Mouse (Mus musculus) A20 (cell line): ENCODE results near the gene Ldlr.

ENCODE experiments used
- DNase-seq: peaks from one replicate; pipeline ENCODE4 v3.0.0-alpha.2; 2011; ENCODE audit warnings: low read depth, low spot score

The Ldlr gene

GRCm38 (mm10) chr9:21725224-21726121 is 2.2 kb downstream of the Ldlr start:
- no peak for DNase-seq

GRCm38 (mm10) chr9:21726218-21726975 is 3.1 kb downstream of the Ldlr start:
- DNase-seq = no peak

DNA sequence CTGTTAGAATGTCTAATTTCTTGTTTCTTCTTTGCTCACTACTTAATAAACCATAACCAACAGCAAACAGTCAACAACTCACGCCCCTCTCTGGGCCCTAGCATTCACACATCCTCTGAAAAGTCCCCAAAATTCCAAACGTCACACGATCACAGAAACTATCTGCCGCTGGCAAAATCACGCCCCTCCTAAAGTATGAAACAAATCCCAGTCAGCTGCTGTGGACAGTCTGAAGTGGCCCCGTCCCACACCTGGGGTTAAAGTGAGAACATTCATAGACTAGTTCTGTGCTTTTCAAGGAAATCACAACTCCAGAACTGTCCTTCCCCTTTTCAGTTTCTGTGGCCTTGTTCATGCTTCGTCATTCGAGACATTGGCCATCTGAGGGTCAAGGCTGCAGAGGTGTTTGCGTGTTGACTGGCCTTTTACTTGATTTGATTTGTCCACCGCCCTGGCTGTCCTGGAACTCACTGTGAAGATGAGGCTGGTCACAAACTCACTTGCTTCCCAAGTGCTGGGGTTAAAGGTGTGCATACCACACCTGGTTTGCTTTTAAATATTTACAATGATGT is 5.1 kb downstream of the Ldlr start:
- peak; percentile 20 for DNase-seq

GRCm38 (mm10) chr9:21729264-21729663 is 6.0 kb downstream of the Ldlr start:
- no peak for DNase-seq

DNA sequence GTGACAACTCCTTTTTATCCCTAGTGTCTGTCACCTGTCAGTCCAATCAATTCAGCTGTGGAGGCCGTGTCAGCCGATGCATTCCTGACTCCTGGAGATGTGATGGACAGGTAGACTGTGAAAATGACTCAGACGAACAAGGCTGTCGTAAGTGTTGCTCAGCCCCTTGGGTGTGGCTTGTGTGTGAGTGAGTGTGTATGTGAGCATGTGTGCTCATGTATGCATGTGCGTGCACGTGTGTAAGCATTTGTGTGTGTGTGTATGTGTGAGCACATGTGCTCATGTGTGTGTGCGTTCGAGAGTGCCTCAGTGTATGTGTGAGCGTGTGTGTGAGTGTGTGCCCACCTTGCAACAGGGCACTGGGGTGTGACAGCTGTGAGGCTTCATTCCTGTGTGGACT is 9.0 kb downstream of the Ldlr start:
- DNase-seq = no peak

GRCm38 (mm10) chr9:21733446-21733845 is 10.2 kb downstream of the Ldlr start:
- no peak for DNase-seq

DNA sequence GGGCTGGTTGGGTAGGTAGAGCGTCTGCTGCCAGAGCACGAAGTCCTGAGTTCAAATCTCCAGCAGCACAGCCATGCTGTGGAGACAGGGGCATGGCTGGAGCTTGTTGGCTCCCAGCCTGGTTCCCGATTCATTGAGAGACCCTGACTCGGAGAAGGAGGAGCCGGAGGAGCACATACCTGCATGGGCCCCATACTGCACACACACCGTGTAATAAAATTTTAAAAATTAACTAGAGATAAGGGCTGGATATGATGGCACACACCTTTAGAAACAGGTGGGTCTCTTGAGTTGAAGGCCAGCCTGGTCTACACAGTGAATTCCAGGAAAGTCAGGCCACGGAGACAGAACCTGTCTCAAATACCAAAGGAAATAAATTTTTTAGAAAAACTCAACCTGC is 10.7 kb downstream of the Ldlr start:
- no peak for DNase-seq

GRCm38 (mm10) chr9:21735126-21735525 is 11.8 kb downstream of the Ldlr start:
- no peak for DNase-seq

DNA sequence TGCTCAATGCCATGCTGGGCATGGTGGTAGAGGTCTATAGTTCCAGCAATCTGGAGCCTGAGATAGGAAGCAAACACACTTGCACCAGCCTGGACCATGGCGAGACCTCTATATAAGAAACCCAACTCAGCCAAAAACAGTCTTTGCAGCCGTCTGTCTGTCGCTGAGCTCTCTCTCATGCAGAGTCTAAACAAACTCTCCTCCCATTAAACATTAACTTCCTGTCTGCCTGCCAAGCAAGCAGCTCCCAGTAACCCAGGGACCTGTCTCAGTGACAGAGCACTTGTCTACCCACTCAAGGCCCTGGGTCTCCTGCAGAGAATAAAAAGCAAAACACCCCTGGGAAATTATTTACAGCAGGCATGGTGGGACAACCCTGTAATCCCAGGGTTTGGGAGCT is 13.3 kb downstream of the Ldlr start:
- DNase-seq = no peak

DNA sequence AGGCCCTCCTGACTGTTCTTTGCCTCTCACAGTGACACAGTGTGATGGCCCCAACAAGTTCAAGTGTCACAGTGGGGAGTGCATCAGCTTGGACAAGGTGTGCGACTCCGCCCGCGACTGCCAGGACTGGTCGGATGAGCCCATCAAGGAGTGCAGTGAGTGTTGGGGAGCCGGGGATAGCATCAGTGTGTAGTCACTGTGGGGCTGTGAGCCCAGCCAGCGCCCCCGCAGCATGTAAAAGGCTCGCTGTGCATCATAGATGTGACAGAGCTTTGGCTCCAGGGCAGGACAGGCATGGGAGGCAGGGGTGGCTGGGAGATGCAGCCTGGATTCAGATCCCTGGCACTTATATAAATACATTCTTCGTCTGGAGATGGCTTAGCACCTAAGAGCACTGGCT is 13.9 kb downstream of the Ldlr start:
- no peak for DNase-seq

GRCm38 (mm10) chr9:21738776-21739175 is 15.5 kb downstream of the Ldlr start:
- no peak for DNase-seq

DNA sequence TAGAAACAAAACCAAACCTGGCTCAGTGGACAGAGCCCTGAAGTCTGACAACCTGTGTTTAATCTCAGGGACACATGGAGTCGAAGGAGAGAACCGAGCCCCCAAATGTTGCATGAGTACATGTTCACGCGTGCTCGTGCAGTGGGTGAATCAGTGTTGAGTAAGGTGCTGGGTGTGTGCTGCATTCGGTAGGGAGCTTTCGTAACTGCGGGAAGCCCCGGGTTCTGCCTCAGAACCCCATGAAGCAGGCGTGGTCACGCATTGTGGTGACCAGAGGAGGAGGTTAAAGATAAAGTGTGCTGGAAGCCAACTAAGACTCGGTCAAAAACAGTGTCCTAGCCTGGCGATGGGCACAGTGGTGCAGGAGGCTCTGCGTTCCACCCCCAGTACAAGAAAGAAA is 17.1 kb downstream of the Ldlr start:
- DNase-seq = no peak

- no peak for DNase-seq
Observed at GRCm38 (mm10) chr9:21741514-21741913, 18.2 kb downstream of the Ldlr start.

- DNase-seq = no peak
Observed at GRCm38 (mm10) chr9:21747238-21747774, 24.0 kb downstream of the Ldlr start.

DNA sequence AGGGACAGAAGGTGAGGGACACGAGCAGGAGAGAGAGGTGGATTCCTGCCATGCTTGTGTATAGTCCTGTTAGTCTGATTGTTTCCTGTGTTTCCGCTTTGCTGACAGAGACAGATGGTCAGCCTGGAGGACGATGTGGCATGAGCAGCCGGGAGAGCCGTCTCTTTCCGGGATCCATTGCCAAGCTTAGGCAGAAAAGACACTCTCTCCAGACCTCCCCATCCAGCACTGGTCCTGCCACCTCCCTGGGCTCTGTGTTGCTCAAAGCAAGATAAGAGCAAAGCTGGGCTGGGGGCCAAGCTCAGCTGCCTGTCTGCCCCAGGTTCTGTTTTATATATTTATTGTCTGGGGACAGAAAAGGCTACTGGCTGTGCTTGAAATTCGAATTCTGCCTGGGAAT is 24.8 kb downstream of the Ldlr start:
- no peak for DNase-seq

GRCm38 (mm10) chr9:21748491-21748890 is 25.2 kb downstream of the Ldlr start:
- DNase-seq = no peak

DNA sequence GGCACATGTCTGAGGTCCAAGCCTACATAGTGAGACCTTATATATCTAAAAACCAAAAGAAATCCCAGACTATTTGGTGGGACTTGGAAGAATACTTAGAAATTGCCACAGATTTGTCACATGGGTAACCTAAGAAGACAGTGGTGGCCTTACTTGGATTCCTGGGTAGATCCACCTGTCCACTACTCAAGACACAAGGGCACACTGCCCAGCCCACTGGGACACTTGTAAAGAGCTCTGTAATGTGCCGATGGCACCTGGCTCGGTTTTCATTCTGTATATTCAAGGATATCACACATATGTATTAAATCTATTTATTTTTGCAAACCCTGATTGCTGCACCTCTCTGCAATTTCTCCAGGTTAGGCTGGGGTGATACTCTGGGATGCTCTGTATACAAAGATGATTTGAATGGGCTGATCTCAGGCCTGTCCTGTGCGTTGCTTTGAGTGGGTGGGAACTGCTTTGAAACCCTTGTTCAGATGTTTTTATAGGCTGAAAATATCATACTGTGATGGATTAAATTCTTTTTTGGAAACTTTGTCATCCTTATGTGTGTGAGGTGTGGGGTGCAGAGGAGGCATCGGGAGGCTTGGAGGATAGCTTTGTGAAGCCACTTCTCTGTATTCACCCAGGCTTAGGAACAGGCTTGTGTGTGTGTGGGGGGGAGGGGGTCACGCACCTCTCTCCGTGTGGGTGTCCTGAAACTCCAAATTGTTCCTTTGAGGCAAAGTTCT is 26.3 kb downstream of the Ldlr start:
- no peak for DNase-seq

GRCm38 (mm10) chr9:21750370-21750769 is 27.1 kb downstream of the Ldlr start:
- no peak for DNase-seq

DNA sequence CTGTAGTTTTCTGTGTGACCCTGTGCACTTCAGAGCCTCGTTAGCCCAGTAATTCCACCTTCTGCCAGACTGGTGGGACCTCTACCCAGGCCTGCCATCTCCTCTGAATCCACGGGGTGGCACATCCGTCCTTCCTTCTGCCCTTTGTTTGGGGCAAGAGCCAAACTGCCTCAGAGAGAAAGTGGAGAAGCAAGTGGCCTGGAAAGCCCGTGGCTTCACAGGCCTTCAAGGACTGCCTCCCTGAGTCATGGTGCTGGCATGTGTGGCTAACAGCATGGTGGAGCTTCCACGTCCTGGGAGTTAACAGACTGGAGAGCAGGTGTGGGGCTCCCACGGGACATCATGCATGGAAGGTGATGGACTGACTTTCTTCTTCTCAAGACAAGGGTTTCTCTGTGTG is 28.1 kb downstream of the Ldlr start:
- no peak for DNase-seq

DNA sequence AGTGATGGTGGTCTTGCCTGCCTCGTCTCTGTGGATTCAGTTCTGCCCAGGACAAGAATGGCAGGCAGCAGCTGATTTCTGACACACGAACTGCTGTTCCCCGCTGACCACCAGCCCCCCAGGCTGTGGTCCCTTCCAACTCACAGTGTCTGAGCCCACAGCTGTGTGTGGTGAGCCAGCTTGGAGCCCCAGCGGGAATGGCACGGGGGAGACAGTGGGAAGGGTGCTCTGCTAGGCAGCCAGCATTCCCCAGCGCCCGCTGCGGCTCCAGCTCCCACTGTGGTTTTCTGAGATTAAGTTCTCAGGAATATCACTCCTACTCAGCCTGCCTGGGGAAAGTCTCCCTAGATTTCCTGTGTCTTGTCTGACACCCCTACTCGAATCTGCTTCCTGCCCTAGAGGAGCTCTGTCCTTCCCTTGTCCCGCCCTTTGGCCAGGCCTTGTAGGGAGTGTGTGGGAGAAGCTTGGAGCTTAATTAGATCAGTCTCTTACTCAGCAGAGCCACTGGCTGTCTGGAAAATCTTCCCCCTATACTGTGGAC is 29.0 kb downstream of the Ldlr start:
- DNase-seq = no peak

DNA sequence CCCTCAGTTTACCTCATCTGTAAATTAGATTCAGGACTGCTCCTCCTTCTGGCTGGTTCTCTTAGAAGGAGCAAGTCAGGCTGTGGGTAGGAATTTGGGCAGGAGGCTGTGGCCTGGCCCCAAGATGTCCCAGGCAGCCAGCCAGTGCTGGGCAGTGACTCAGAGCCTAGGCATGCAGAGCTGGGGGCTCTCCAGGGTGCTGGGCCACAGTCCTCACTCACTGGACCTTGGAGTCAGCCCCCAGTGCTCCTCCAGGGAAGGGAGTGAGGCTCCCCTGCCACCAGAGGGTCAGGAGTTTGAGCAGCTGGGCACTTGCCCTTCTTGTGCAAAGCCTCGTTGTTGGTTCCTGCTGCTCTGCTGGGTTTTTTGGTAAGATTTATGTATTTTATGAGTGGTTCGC is 30.7 kb downstream of the Ldlr start:
- DNase-seq = no peak
